In genomic region chr17:6814656-6815055, GRCm38 (mm10) we compare ENCODE assay signal across 10 mouse cellular contexts. TPM values are rescaled to one million over a fixed set of nuclear protein-coding genes. Genes with fewer than 3 reads are reported as not detected.
A peak's percentile ranks its signal among the peaks of the same experiment; 100 is the strongest.
DNase-seq lines count a peak whose midpoint lies in the region; ATAC-seq lines count a peak whose summit lies in the region.
"Had no signal": no experiment of that assay in that cellular context is flagged by ENCODE, and none has a peak within 500 bp of the region (broad histone marks: within the 10 kb centered on the region; RNA-seq: fewer than 3 reads in every experiment).

No protein-coding gene starts in this region.

- no peaks in the 10 kb centered on the region for H3K27me3 ChIP-seq in heart, embryonic 10.5 days (ENCODE audit: insufficient read depth, poor library complexity, severe bottlenecking)
- H3K27me3 ChIP-seq: embryonic facial prominence, embryonic 12.5 days had no signal

- WGBS in heart, embryonic 10.5 days = 18% methylated on average over 4 of the region's 4 CpGs

- H3K4me3 ChIP-seq in heart, embryonic 10.5 days = no peak overlapping the region
- H3K4me3 ChIP-seq: embryonic facial prominence, embryonic 12.5 days had no signal

- ATAC-seq in erythroblast, adult 5-6 weeks (replicated peaks; ENCODE audit: low FRiP score, poor library complexity, severe bottlenecking) = peak; percentile 57

- peaks cover 50% of the 10 kb centered on the region for H3K4me1 ChIP-seq in heart, embryonic 10.5 days
- H3K4me1 ChIP-seq: embryonic facial prominence, embryonic 12.5 days had no signal

- H3K27ac ChIP-seq in heart, embryonic 10.5 days = peak overlapping the region; percentile 59
- H3K27ac ChIP-seq: embryonic facial prominence, embryonic 12.5 days had no signal

- no peaks in the 10 kb centered on the region for H3K36me3 ChIP-seq in heart, embryonic 10.5 days
- H3K36me3 ChIP-seq: embryonic facial prominence, embryonic 12.5 days had no signal

- DNase-seq in heart, embryonic 10.5 days (ENCODE audit: low spot score) = no peak
- no peak for DNase-seq in heart, adult 8-10 months (ENCODE audit: low spot score)
- peak; percentile 52 to 64 for DNase-seq in kidney, postnatal 25 days
- DNase-seq in lung, postnatal 14 days = peak; percentile 41
- no peak for DNase-seq in layer of hippocampus, postnatal 25 days (ENCODE audit: extremely low spot score in 1 of 2, low spot score in 1 of 2)
- no peak for DNase-seq in frontal cortex, postnatal 14 days (ENCODE audit: low spot score in 2 of 2)
- DNase-seq in urinary bladder, adult 2 months (ENCODE audit: low spot score) = no peak
- DNase-seq: right cerebral cortex, adult 18-20 months had no signal

- H3K9me3 ChIP-seq in heart, embryonic 10.5 days = no peaks in the 10 kb centered on the region
- H3K9me3 ChIP-seq: embryonic facial prominence, embryonic 12.5 days had no signal

RNA-seq across cellular contexts. Expression of gene Ezr, which starts 32.1 kb away (rescaled TPM):
- polyA plus RNA-seq in heart, embryonic 10.5 days (2016; fragmentation: Nextera tagmentation; extraction: Ambion mirVana) = 121 and 125 TPM in 2 replicates
- total RNA-seq in heart, adult 8-10 months (2022) = 10 to 100 TPM; 29.1 to 38.7 (median 33.9) TPM
- 9.4 and 23.2 TPM in 2 replicates for total RNA-seq in erythroblast, adult 5-6 weeks (2015; ENCODE audit: low replicate concordance)
- 64.2 and 120 TPM in 2 replicates for total RNA-seq in erythroblast, adult 5-6 weeks (2017; ENCODE audit: low replicate concordance)
- total RNA-seq in layer of hippocampus, postnatal 25 days (2021) = 10 to 100 TPM; 48.4 to 48.7 TPM
- polyA plus RNA-seq in urinary bladder, adult 2 months (2012; rRNA removed) = 104 and 106 TPM in 2 replicates

Comparison
In these comparisons a context has a peak if more than half of its experiments do, and no peak if none do; other contexts are left out.
1. DNase-seq: peak in kidney, postnatal 25 days (2 of 2) and lung, postnatal 14 days (single experiment); none in heart, embryonic 10.5 days (single experiment), heart, adult 8-10 months (single experiment), layer of hippocampus, postnatal 25 days (0 of 2), frontal cortex, postnatal 14 days (0 of 2) and urinary bladder, adult 2 months (single experiment).